Mouse (Mus musculus) stomach, postnatal 0 days (tissue): ENCODE data around the gene Dst.

Experiments used
- CTCF ChIP-seq: IDR thresholded peaks from 2 replicates; pipeline ENCODE4 v1.5.1; 2016; ENCODE audit warnings: antibody characterized with exemption, low read depth, mild to moderate bottlenecking, moderate library complexity
- EP300 ChIP-seq: optimal IDR thresholded peaks from 2 replicates; pipeline ENCODE3; 2016; ENCODE audit warnings: antibody characterized with exemption

DNA sequence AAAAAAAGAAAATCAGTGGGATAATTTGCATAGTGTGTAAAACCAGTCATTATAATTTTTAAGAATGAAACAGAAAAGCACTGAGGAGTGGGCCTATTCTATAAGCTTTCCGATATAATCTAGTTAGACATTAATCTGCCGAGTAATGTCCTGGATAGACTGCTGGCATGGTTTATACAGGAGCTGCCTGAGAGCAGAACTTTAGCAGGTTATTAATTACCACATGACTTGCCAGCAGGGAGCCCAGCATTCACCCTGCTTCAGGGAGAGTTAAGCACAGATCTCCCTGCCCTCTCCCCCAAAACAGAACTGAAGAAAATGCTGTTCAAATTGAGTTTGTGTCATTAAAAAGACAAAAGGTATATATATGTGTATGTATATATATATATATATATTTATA lies 323.0 kb downstream of the Dst start:
- TF ChIP-seq CTCF, result no peak
- no peak for TF ChIP-seq EP300
